Mouse (Mus musculus) liver, embryonic 13.5 days (tissue): ENCODE measurements around the gene Sphk2. TPM values are rescaled to one million over a fixed set of nuclear protein-coding genes. Genes with fewer than 3 reads are reported as not detected.
A peak's percentile ranks its signal among the peaks of the same experiment; 100 is the strongest.

ENCODE experiments used
- ATAC-seq: fragments of 200-750 bp; cut with Nextera tagmentation; 2 replicates; pipeline ENCODE4 v1.8.0; 2017; ENCODE audit warnings: low read depth, mild to moderate bottlenecking, moderate number of reproducible peaks, moderate library complexity
- DNase-seq: peaks from one replicate; pipeline ENCODE4 v3.0.0; 2022
- H3K27ac ChIP-seq: fragments of 300-500 bp; sonication (generic); 2 replicates; pipeline ENCODE4 v1.5.1; 2015; ENCODE audit warnings: moderate library complexity, mild to moderate bottlenecking, inconsistent platforms
- H3K27me3 ChIP-seq: fragments of 300-500 bp; sonication (generic); 2 replicates; pipeline ENCODE4 v1.6.1; 2015; ENCODE audit warnings: mild to moderate bottlenecking, inconsistent platforms
- H3K36me3 ChIP-seq: fragments of 300-500 bp; sonication (generic); 2 replicates; pipeline ENCODE4 v1.6.1; 2015; ENCODE audit warnings: mild to moderate bottlenecking, inconsistent platforms
- H3K4me1 ChIP-seq: fragments of 300-500 bp; sonication (generic); replicated peaks from 2 replicates; pipeline ENCODE4 v1.6.1; 2015; ENCODE audit warnings: inconsistent platforms
- H3K4me2 ChIP-seq: fragments of 300-500 bp; sonication (generic); 2 replicates; pipeline ENCODE4 v1.6.1; 2015; ENCODE audit warnings: inconsistent platforms, mild to moderate bottlenecking, moderate library complexity
- H3K4me3 ChIP-seq: fragments of 300-500 bp; sonication (generic); replicated peaks from 2 replicates; pipeline ENCODE4 v1.5.1; 2015; ENCODE audit warnings: mild to moderate bottlenecking, inconsistent platforms
- H3K9ac ChIP-seq: fragments of 300-500 bp; sonication (generic); 2 replicates; pipeline ENCODE4 v1.6.1; 2015; ENCODE audit warnings: mild to moderate bottlenecking, inconsistent platforms
- H3K9me3 ChIP-seq: fragments of 300-500 bp; sonication (generic); replicated peaks from 2 replicates; pipeline ENCODE4 v1.6.1; 2016; ENCODE audit warnings: inconsistent platforms
- WGBS: fragments of 180-500 bp; shearing (Covaris S2); methylation state at CpG from one replicate; pipeline ENCODE4 v1.1.7; 2015; ENCODE audit not compliant: insufficient replicate concordance; 5-methylcytosine and 5-hydroxymethylcytosine counted together
- polyA plus RNA-seq: library from polyadenylated mRNA; unstranded; fragments of >200 nt; fragmentation: Nextera tagmentation; extraction: Ambion mirVana; gene quantifications from 2 replicates; pipeline ENCODE4 v1.2.1, GENCODE M21; 2015

Gene Sphk2
- polyA plus RNA-seq, 1 experiment from 2014 or later = 11.4 TPM

GRCm38 (mm10) chr7:45689800-45690199 is 28.0 kb downstream of the Sphk2 start:
- Histone ChIP-seq H3K36me3 (no peaks in the 10 kb centered on the region), H3K4me1 (0 out of 2 replicates have a peak, but pooled peaks cover 13% of the 10 kb centered on the region), H3K4me3 (no peak overlapping the region), H3K9ac (no peak overlapping the region), H3K9me3 (no peaks in the 10 kb centered on the region), H3K27ac (no peak overlapping the region), H3K27me3 (no peaks in the 10 kb centered on the region; the same call in 1 of the 2 replicates), H3K4me2 (no peak overlapping the region)
- 36% methylated on average over 11 of the region's 11 CpGs for WGBS
- ATAC-seq = no peak
- DNase-seq = no peak

- no peak for DNase-seq
- 39% methylated on average over 6 of the region's 6 CpGs for WGBS
- Histone ChIP-seq H3K9ac (no peak overlapping the region), H3K4me3 (no peak overlapping the region), H3K36me3 (no peaks in the 10 kb centered on the region), H3K4me2 (no peak overlapping the region), H3K9me3 (no peaks in the 10 kb centered on the region), H3K27ac (no peak overlapping the region), H3K27me3 (no peaks in the 10 kb centered on the region; the same call in 1 of the 2 replicates), H3K4me1 (0 out of 2 replicates have a peak, but pooled peaks cover 13% of the 10 kb centered on the region)
- no peak for ATAC-seq
Measured at GRCm38 (mm10) chr7:45689099-45689498, 28.7 kb downstream of the Sphk2 start.

GRCm38 (mm10) chr7:45686841-45687240 is 31.0 kb downstream of the Sphk2 start:
- DNase-seq (no peak), ATAC-seq (no peak)
- Histone ChIP-seq H3K4me2 (no peak overlapping the region), H3K4me3 (no peak overlapping the region), H3K9me3 (no peaks in the 10 kb centered on the region), H3K4me1 (peaks cover 21% of the 10 kb centered on the region), H3K27me3 (peaks cover 5% of the 10 kb centered on the region; the same call in 1 of the 2 replicates), H3K9ac (no peak overlapping the region), H3K27ac (no peak overlapping the region), H3K36me3 (no peaks in the 10 kb centered on the region)
- 58% methylated on average over 3 of the region's 3 CpGs for WGBS

- WGBS = 51% methylated on average over 10 of the region's 10 CpGs
- Histone ChIP-seq H3K27me3 (peaks cover 5% of the 10 kb centered on the region; the same call in 1 of the 2 replicates), H3K4me3 (no peak overlapping the region), H3K9ac (no peak overlapping the region), H3K4me1 (peaks cover 31% of the 10 kb centered on the region), H3K36me3 (no peaks in the 10 kb centered on the region), H3K9me3 (no peaks in the 10 kb centered on the region), H3K27ac (no peak overlapping the region), H3K4me2 (no peak overlapping the region)
- DNase-seq = no peak
- ATAC-seq = no peak
Measured at GRCm38 (mm10) chr7:45685811-45686210, 32.0 kb downstream of the Sphk2 start.

- Histone ChIP-seq H3K9me3 (no peaks in the 10 kb centered on the region), H3K4me2 (no peak within 1 kb of the TSS), H3K4me1 (peaks cover 22% of the 10 kb centered on the region), H3K27me3 (peaks cover 5% of the 10 kb centered on the region; the same call in 1 of the 2 replicates), H3K9ac (no peak within 1 kb of the TSS), H3K4me3 (no peak within 1 kb of the TSS), H3K27ac (no peak within 1 kb of the TSS), H3K36me3 (no peaks in the 10 kb centered on the region)
- DNase-seq (no peak), ATAC-seq (no peak)
- WGBS = 66% methylated on average over 7 of the region's 7 CpGs
Measured at GRCm38 (mm10) chr7:45683396-45684050, 34.3 kb downstream of the Sphk2 start, which contains the start of gene Ntn5. Gene Ntn5 (plus strand): TSS chr7:45684022.

- 24% methylated on average over 14 of the region's 14 CpGs for WGBS
- peak; percentile 54 for DNase-seq
- no peak overlapping the region for H3K27ac ChIP-seq
- no peaks in the 10 kb centered on the region for H3K36me3 ChIP-seq
- H3K4me2 ChIP-seq = peak overlapping the region; percentile 37
- peaks cover 22% of the 10 kb centered on the region for H3K4me1 ChIP-seq
- peaks cover 5% of the 10 kb centered on the region; the same call in 1 of the 2 replicates for H3K27me3 ChIP-seq
- H3K9me3 ChIP-seq = no peaks in the 10 kb centered on the region
- H3K4me3 ChIP-seq = no peak overlapping the region
- H3K9ac ChIP-seq = peak overlapping the region; percentile 44; the same call in 1 of the 2 replicates
- peak; percentile 54 for ATAC-seq
Measured at GRCm38 (mm10) chr7:45682144-45683126, 35.4 kb downstream of the Sphk2 start.

- no peak for ATAC-seq
- H3K27me3 ChIP-seq = 0 out of 2 replicates have a peak, but pooled peaks cover 5% of the 10 kb centered on the region
- H3K27ac ChIP-seq = no peak overlapping the region
Measured at GRCm38 (mm10) chr7:45681046-45681736, 36.6 kb downstream of the Sphk2 start.

GRCm38 (mm10) chr7:45679966-45680621 is 37.7 kb downstream of the Sphk2 start:
- 0 out of 2 replicates have a peak, but pooled peaks cover 8% of the 10 kb centered on the region for H3K27me3 ChIP-seq
- H3K4me3 ChIP-seq = no peak overlapping the region
- ATAC-seq (no peak), DNase-seq (no peak)
- WGBS = 65% methylated on average over 14 of the region's 14 CpGs
- H3K36me3 ChIP-seq = no peaks in the 10 kb centered on the region
- no peak overlapping the region for H3K9ac ChIP-seq
- no peaks in the 10 kb centered on the region for H3K9me3 ChIP-seq
- H3K27ac ChIP-seq = no peak overlapping the region
- no peak overlapping the region for H3K4me2 ChIP-seq
- H3K4me1 ChIP-seq = peaks cover 19% of the 10 kb centered on the region

More at GRCm38 (mm10) chr7:45681046-45681736, 36.6 kb downstream of the Sphk2 start:
- Histone ChIP-seq H3K9me3 (no peaks in the 10 kb centered on the region), H3K4me1 (peaks cover 22% of the 10 kb centered on the region), H3K4me2 (no peak overlapping the region), H3K36me3 (no peaks in the 10 kb centered on the region), H3K9ac (no peak overlapping the region), H3K4me3 (no peak overlapping the region)
- no peak for DNase-seq
- 46% methylated on average over 8 of the region's 8 CpGs for WGBS

GRCm38 (mm10) chr7:45678513-45678912 is 39.3 kb downstream of the Sphk2 start:
- no peak overlapping the region for H3K27ac ChIP-seq
- no peak overlapping the region for H3K9ac ChIP-seq

GRCm38 (mm10) chr7:45677627-45678295 is 40.0 kb downstream of the Sphk2 start:
- Histone ChIP-seq H3K4me3 (no peak overlapping the region), H3K36me3 (no peaks in the 10 kb centered on the region), H3K9me3 (no peaks in the 10 kb centered on the region), H3K4me1 (peaks cover 19% of the 10 kb centered on the region), H3K9ac (no peak overlapping the region), H3K27ac (no peak overlapping the region), H3K27me3 (0 out of 2 replicates have a peak, but pooled peaks cover 7% of the 10 kb centered on the region), H3K4me2 (no peak overlapping the region)
- ATAC-seq = no peak
- WGBS = 61% methylated on average over 7 of the region's 7 CpGs
- DNase-seq = no peak

More at GRCm38 (mm10) chr7:45678513-45678912, 39.3 kb downstream of the Sphk2 start:
- WGBS = 76% methylated on average over 14 of the region's 14 CpGs
- DNase-seq (no peak), ATAC-seq (no peak)
- Histone ChIP-seq H3K4me2 (no peak overlapping the region), H3K27me3 (0 out of 2 replicates have a peak, but pooled peaks cover 7% of the 10 kb centered on the region), H3K4me3 (no peak overlapping the region), H3K9me3 (no peaks in the 10 kb centered on the region), H3K36me3 (no peaks in the 10 kb centered on the region), H3K4me1 (peaks cover 19% of the 10 kb centered on the region)
